Mouse (Mus musculus) midbrain, embryonic 15.5 days (tissue): ENCODE data around the gene Fbxo42. TPM values are rescaled to one million over a fixed set of nuclear protein-coding genes. Genes with fewer than 3 reads are reported as not detected.

Experiments used
- ATAC-seq: fragments of 200-750 bp; cut with Nextera tagmentation; replicated peaks from 2 replicates; pipeline ENCODE4 v1.8.0; 2017; ENCODE audit warnings: moderate TSS enrichment
- H3K27ac ChIP-seq: fragments of 300-500 bp; sonication (generic); 2 replicates; pipeline ENCODE4 v1.5.1; 2015; ENCODE audit warnings: mild to moderate bottlenecking, inconsistent platforms
- H3K27me3 ChIP-seq: fragments of 300-500 bp; sonication (generic); replicated peaks from 2 replicates; pipeline ENCODE4 v1.6.1; 2015; ENCODE audit warnings: inconsistent platforms
- H3K36me3 ChIP-seq: fragments of 300-500 bp; sonication (generic); replicated peaks from 2 replicates; pipeline ENCODE4 v1.6.1; 2015; ENCODE audit warnings: inconsistent platforms
- H3K4me1 ChIP-seq: fragments of 300-500 bp; sonication (generic); 2 replicates; pipeline ENCODE4 v1.6.1; 2015; ENCODE audit warnings: inconsistent platforms
- H3K4me2 ChIP-seq: fragments of 300-500 bp; sonication (generic); 2 replicates; pipeline ENCODE4 v1.6.1; 2015; ENCODE audit warnings: inconsistent platforms, mild to moderate bottlenecking, moderate library complexity
- H3K4me3 ChIP-seq: fragments of 300-500 bp; sonication (generic); 2 replicates; pipeline ENCODE4 v1.5.1; 2015; ENCODE audit warnings: mild to moderate bottlenecking, inconsistent platforms
- H3K9ac ChIP-seq: fragments of 300-500 bp; sonication (generic); 2 replicates; pipeline ENCODE4 v1.6.1; 2015; ENCODE audit warnings: mild to moderate bottlenecking, inconsistent platforms
- H3K9me3 ChIP-seq: fragments of 300-500 bp; sonication (generic); 2 replicates; pipeline ENCODE4 v1.6.1; 2016; ENCODE audit warnings: inconsistent platforms
- WGBS: fragments of 180-500 bp; shearing (Covaris S2); methylation state at CpG from one replicate; pipeline ENCODE4 v1.1.7; 2015; ENCODE audit warnings: mixed read lengths; 5-methylcytosine and 5-hydroxymethylcytosine counted together
- polyA plus RNA-seq: library from polyadenylated mRNA; unstranded; fragments of >200 nt; fragmentation: Nextera tagmentation; extraction: Ambion mirVana; gene quantifications from 2 replicates; pipeline ENCODE4 v1.2.1, GENCODE M21; 2015

Gene Fbxo42
- polyA plus RNA-seq, 1 experiment from 2014 or later, result 28.5 TPM

GRCm38 (mm10) chr4:141249383-141249782 is 101.7 kb downstream of the Fbxo42 start:
- Histone ChIP-seq H3K4me1 (peaks cover 36% of the 10 kb centered on the region), H3K36me3 (no peaks in the 10 kb centered on the region), H3K9me3 (no peaks in the 10 kb centered on the region), H3K4me2 (no peak overlapping the region), H3K27ac (no peak overlapping the region), H3K9ac (no peak overlapping the region), H3K27me3 (peaks cover 46% of the 10 kb centered on the region), H3K4me3 (no peak overlapping the region)
- WGBS, result 77% methylated on average over 11 of the region's 11 CpGs
- no peak for ATAC-seq

- Histone ChIP-seq H3K27ac (no peak overlapping the region), H3K9ac (no peak overlapping the region), H3K4me1 (peaks cover 26% of the 10 kb centered on the region), H3K36me3 (no peaks in the 10 kb centered on the region), H3K4me3 (no peak overlapping the region), H3K27me3 (peaks cover 36% of the 10 kb centered on the region), H3K9me3 (no peaks in the 10 kb centered on the region), H3K4me2 (no peak overlapping the region)
- WGBS, result 59% methylated on average over 8 of the region's 8 CpGs
- ATAC-seq, result no peak
These were observed 103.4 kb downstream of the Fbxo42 start for GRCm38 (mm10) chr4:141251071-141251470.

GRCm38 (mm10) chr4:141252641-141253040 is 104.9 kb downstream of the Fbxo42 start:
- Histone ChIP-seq H3K4me1 (peaks cover 10% of the 10 kb centered on the region), H3K9ac (no peak overlapping the region), H3K4me3 (no peak overlapping the region), H3K4me2 (no peak overlapping the region), H3K9me3 (no peaks in the 10 kb centered on the region), H3K27me3 (peaks cover 20% of the 10 kb centered on the region), H3K36me3 (no peaks in the 10 kb centered on the region), H3K27ac (no peak overlapping the region)
- ATAC-seq, result no peak
- 81% methylated on average over 2 of the region's 2 CpGs for WGBS

Other genes starting within 250 kb of the Fbxo42 start
- 1.2 and 1.4 TPM in 2 replicates for gene Padi2, start 241.6 kb upstream of the Fbxo42 start, polyA plus RNA-seq
- 442 and 447 TPM in 2 replicates for gene Sdhb, start 186.7 kb upstream of the Fbxo42 start, polyA plus RNA-seq
- 189 and 193 TPM in 2 replicates for gene Atp13a2, start 161.0 kb upstream of the Fbxo42 start, polyA plus RNA-seq
- gene Mfap2, start 137.5 kb upstream of the Fbxo42 start, polyA plus RNA-seq, result 153 and 181 TPM in 2 replicates
- 7.0 and 8.9 TPM in 2 replicates for gene Crocc, start 87.4 kb upstream of the Fbxo42 start, polyA plus RNA-seq
- 55.9 and 56.0 TPM in 2 replicates for gene Necap2, start 69.6 kb upstream of the Fbxo42 start, polyA plus RNA-seq
- 0.27 and 0.87 TPM in 2 replicates for gene Spata21, start 59.6 kb upstream of the Fbxo42 start, polyA plus RNA-seq
- gene Szrd1, start 8.1 kb upstream of the Fbxo42 start, polyA plus RNA-seq, result 24.4 and 26.0 TPM in 2 replicates
- gene Rsg1, start 66.0 kb downstream of the Fbxo42 start, polyA plus RNA-seq, result 8.7 and 9.9 TPM in 2 replicates
- 1.0 and 1.7 TPM in 2 replicates for gene Arhgef19, start 91.6 kb downstream of the Fbxo42 start, polyA plus RNA-seq
- 1.6 and 1.7 TPM in 2 replicates for gene Epha2, start 153.3 kb downstream of the Fbxo42 start, polyA plus RNA-seq
- gene Fam131c, start 220.3 kb downstream of the Fbxo42 start, polyA plus RNA-seq, result 42.0 and 44.3 TPM in 2 replicates